Mouse (Mus musculus) limb, embryonic 11.5 days (tissue): ENCODE data around the gene Icos. TPM values are rescaled to one million over a fixed set of nuclear protein-coding genes. Genes with fewer than 3 reads are reported as not detected.

Source experiments
- ATAC-seq: fragments of 200-750 bp; cut with Nextera tagmentation; 2 replicates; pipeline ENCODE4 v1.8.0; 2017; ENCODE audit warnings: low read depth; ENCODE audit not compliant: insufficient number of reproducible peaks, low FRiP score, low TSS enrichment
- DNase-seq: peaks from one replicate; pipeline ENCODE4 v3.0.0-alpha.2; 2015; ENCODE audit warnings: low spot score
- H3K27ac ChIP-seq: fragments of 300-500 bp; sonication (generic); replicated peaks from 2 replicates; pipeline ENCODE4 v1.5.1; 2014; ENCODE audit warnings: low read depth, mild to moderate bottlenecking, low read length
- H3K27me3 ChIP-seq: fragments of 300-500 bp; sonication (generic); 2 replicates; pipeline ENCODE4 v1.6.1; 2014; ENCODE audit warnings: mild to moderate bottlenecking, low read length, mixed read lengths; ENCODE audit not compliant: control insufficient read depth, insufficient read depth
- H3K36me3 ChIP-seq: fragments of 300-500 bp; sonication (generic); 2 replicates; pipeline ENCODE4 v1.6.1; 2014; ENCODE audit warnings: mild to moderate bottlenecking, low read length, moderate library complexity, mixed read lengths; ENCODE audit not compliant: control insufficient read depth, insufficient read depth
- H3K4me1 ChIP-seq: fragments of 300-500 bp; sonication (generic); 2 replicates; pipeline ENCODE4 v1.6.1; 2014; ENCODE audit warnings: low read length, mixed read lengths; ENCODE audit not compliant: control insufficient read depth, insufficient read depth
- H3K4me2 ChIP-seq: fragments of 300-500 bp; sonication (generic); 2 replicates; pipeline ENCODE4 v1.6.1; 2014; ENCODE audit warnings: low read depth, mild to moderate bottlenecking, moderate library complexity; ENCODE audit not compliant: severe bottlenecking
- H3K4me3 ChIP-seq: fragments of 300-500 bp; sonication (generic); 2 replicates; pipeline ENCODE4 v1.5.1; 2014; ENCODE audit warnings: low read depth, low read length
- H3K9ac ChIP-seq: fragments of 300-500 bp; sonication (generic); 2 replicates; pipeline ENCODE4 v1.6.1; 2014; ENCODE audit warnings: mild to moderate bottlenecking, low read length
- H3K9me3 ChIP-seq: fragments of 300-500 bp; sonication (generic); 2 replicates; pipeline ENCODE4 v1.6.1; 2016; ENCODE audit warnings: low read length; ENCODE audit not compliant: control insufficient read depth
- WGBS: fragments of 180-500 bp; shearing (Covaris S2); extraction: QIAGEN DNeasy Blood & Tissue Kit; methylation state at CpG from one replicate; pipeline ENCODE4 v1.1.7; 2014; 5-methylcytosine and 5-hydroxymethylcytosine counted together
- polyA plus RNA-seq: library from polyadenylated mRNA; unstranded; fragments of >200 nt; fragmentation: Nextera tagmentation; extraction: Ambion mirVana; gene quantifications from 2 replicates; pipeline ENCODE4 v1.2.1, GENCODE M21; 2014

Gene Icos
- polyA plus RNA-seq, 1 experiment from 2014 or later, result 0.07 TPM

- no peak for DNase-seq
- H3K4me1 ChIP-seq, result no peaks in the 10 kb centered on the region
- WGBS, result 96% methylated on average over 3 of the region's 3 CpGs
Observed at GRCm38 (mm10) chr1:60998008-60998557, 20.4 kb downstream of the Icos start.

GRCm38 (mm10) chr1:60998689-60999088, 21.0 kb downstream of the Icos start:
- Histone ChIP-seq H3K27me3 (no peaks in the 10 kb centered on the region), H3K27ac (no peak overlapping the region), H3K4me3 (no peak overlapping the region), H3K36me3 (no peaks in the 10 kb centered on the region), H3K4me2 (no peak overlapping the region), H3K4me1 (no peaks in the 10 kb centered on the region), H3K9me3 (no peaks in the 10 kb centered on the region), H3K9ac (no peak overlapping the region)
- no peak for ATAC-seq
- DNase-seq, result no peak
- 80% methylated on average over 2 of the region's 2 CpGs for WGBS

More at GRCm38 (mm10) chr1:60998008-60998557, 20.4 kb downstream of the Icos start:
- Histone ChIP-seq H3K9ac (no peak overlapping the region), H3K27me3 (no peaks in the 10 kb centered on the region), H3K4me3 (no peak overlapping the region), H3K27ac (no peak overlapping the region), H3K4me2 (no peak overlapping the region), H3K36me3 (no peaks in the 10 kb centered on the region), H3K9me3 (no peaks in the 10 kb centered on the region)
- no peak for ATAC-seq

GRCm38 (mm10) chr1:61001786-61002354, 24.1 kb downstream of the Icos start:
- no peak overlapping the region for H3K4me3 ChIP-seq
- no peak overlapping the region for H3K9ac ChIP-seq
- no peaks in the 10 kb centered on the region for H3K4me1 ChIP-seq
- ATAC-seq, result no peak
- WGBS, result 88% methylated on average over 7 of the region's 7 CpGs
- H3K27ac ChIP-seq, result no peak overlapping the region
- H3K4me2 ChIP-seq, result no peak overlapping the region
- H3K9me3 ChIP-seq, result no peaks in the 10 kb centered on the region
- no peak for DNase-seq
- H3K27me3 ChIP-seq, result no peaks in the 10 kb centered on the region
- no peaks in the 10 kb centered on the region for H3K36me3 ChIP-seq

GRCm38 (mm10) chr1:61006229-61006628, 28.5 kb downstream of the Icos start:
- H3K4me1 ChIP-seq, result no peaks in the 10 kb centered on the region
- no peak overlapping the region for H3K9ac ChIP-seq
- ATAC-seq, result no peak
- no peak overlapping the region for H3K27ac ChIP-seq
- no peaks in the 10 kb centered on the region for H3K36me3 ChIP-seq
- no peak for DNase-seq
- no peaks in the 10 kb centered on the region for H3K27me3 ChIP-seq
- H3K4me2 ChIP-seq, result no peak overlapping the region
- no peak overlapping the region for H3K4me3 ChIP-seq
- 97% methylated on average over 2 of the region's 2 CpGs for WGBS
- no peaks in the 10 kb centered on the region for H3K9me3 ChIP-seq

GRCm38 (mm10) chr1:61007516-61007915, 29.8 kb downstream of the Icos start:
- Histone ChIP-seq H3K27ac (no peak overlapping the region), H3K4me1 (no peaks in the 10 kb centered on the region), H3K36me3 (no peaks in the 10 kb centered on the region), H3K4me2 (no peak overlapping the region), H3K9me3 (no peaks in the 10 kb centered on the region), H3K9ac (no peak overlapping the region), H3K4me3 (no peak overlapping the region), H3K27me3 (no peaks in the 10 kb centered on the region)
- DNase-seq (no peak), ATAC-seq (no peak)

GRCm38 (mm10) chr1:61016578-61017118, 38.9 kb downstream of the Icos start:
- DNase-seq, result peak; percentile 42
- no peak overlapping the region for H3K4me2 ChIP-seq
- 38% methylated on average over 1 of the region's 1 CpGs for WGBS
- no peak overlapping the region for H3K27ac ChIP-seq
- 0 out of 2 replicates have a peak, but pooled peaks cover 2% of the 10 kb centered on the region for H3K4me1 ChIP-seq
- no peak overlapping the region for H3K4me3 ChIP-seq
- H3K36me3 ChIP-seq, result no peaks in the 10 kb centered on the region
- H3K27me3 ChIP-seq, result no peaks in the 10 kb centered on the region
- no peak for ATAC-seq
- no peak overlapping the region for H3K9ac ChIP-seq
- H3K9me3 ChIP-seq, result no peaks in the 10 kb centered on the region

GRCm38 (mm10) chr1:61026712-61027111, 49.0 kb downstream of the Icos start:
- DNase-seq, result no peak
- Histone ChIP-seq H3K36me3 (no peaks in the 10 kb centered on the region), H3K4me2 (no peak overlapping the region), H3K9ac (no peak overlapping the region), H3K4me1 (no peaks in the 10 kb centered on the region), H3K27ac (no peak overlapping the region), H3K4me3 (no peak overlapping the region), H3K27me3 (no peaks in the 10 kb centered on the region), H3K9me3 (no peaks in the 10 kb centered on the region)
- no peak for ATAC-seq
- WGBS, result 88% methylated on average over 5 of the region's 5 CpGs

- WGBS, result 91% methylated on average over 3 of the region's 3 CpGs
- DNase-seq (no peak), ATAC-seq (no peak)
- no peak overlapping the region for H3K4me2 ChIP-seq
- no peak overlapping the region for H3K9ac ChIP-seq
- no peak overlapping the region for H3K4me3 ChIP-seq
- no peaks in the 10 kb centered on the region for H3K9me3 ChIP-seq
- H3K36me3 ChIP-seq, result no peaks in the 10 kb centered on the region
- H3K27me3 ChIP-seq, result no peaks in the 10 kb centered on the region
- H3K4me1 ChIP-seq, result no peaks in the 10 kb centered on the region
- H3K27ac ChIP-seq, result no peak overlapping the region
Observed at GRCm38 (mm10) chr1:61027519-61027918, 49.8 kb downstream of the Icos start.

GRCm38 (mm10) chr1:61029919-61030318, 52.2 kb downstream of the Icos start:
- H3K9me3 ChIP-seq, result no peaks in the 10 kb centered on the region
- 59% methylated on average over 1 of the region's 1 CpGs for WGBS
- H3K4me1 ChIP-seq, result no peaks in the 10 kb centered on the region
- H3K9ac ChIP-seq, result no peak overlapping the region
- H3K4me3 ChIP-seq, result no peak overlapping the region
- H3K4me2 ChIP-seq, result no peak overlapping the region
- no peaks in the 10 kb centered on the region for H3K27me3 ChIP-seq
- H3K27ac ChIP-seq, result no peak overlapping the region
- H3K36me3 ChIP-seq, result no peaks in the 10 kb centered on the region
- ATAC-seq (no peak), DNase-seq (no peak)
